Mouse (Mus musculus) cerebral cortex, adult 2 months (tissue): Measurements from ENCODE around the gene Camkv.

ENCODE experiments used
- WGBS: fragments of 180-500 bp; shearing (Covaris S2); methylation state at CpG from one replicate; pipeline ENCODE4 v1.1.7; 2018; 5-methylcytosine and 5-hydroxymethylcytosine counted together

The Camkv gene

GRCm38 (mm10) chr9:107987950-107988349, 52.5 kb downstream of the Camkv start:
- 58% methylated on average over 3 of the region's 3 CpGs for WGBS

DNA sequence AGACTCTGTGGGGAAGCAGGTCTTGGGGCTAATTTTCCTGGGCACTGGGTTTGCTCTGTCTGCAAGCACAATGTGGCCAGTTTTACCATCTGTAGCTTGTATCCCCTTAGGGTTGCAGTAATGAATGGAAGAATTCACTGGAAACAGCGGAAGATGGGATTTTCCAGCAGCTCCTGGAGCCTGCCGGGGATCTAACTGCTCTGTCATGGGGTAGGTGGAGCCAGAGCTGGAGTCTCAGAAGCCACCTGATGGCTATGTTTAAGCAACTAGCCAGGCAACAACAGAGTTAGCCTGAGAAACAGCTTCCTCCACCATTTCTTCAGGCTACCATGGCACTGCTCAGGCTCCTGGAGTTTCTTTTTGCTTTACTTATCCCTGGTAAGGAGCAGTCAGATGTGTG, 56.7 kb downstream of the Camkv start, which contains the start of gene Cdhr4:
Gene Cdhr4 (plus strand): TSS at position 301 of the 400 bp plus-strand sequence.
- WGBS, result 66% methylated on average over 2 of the region's 2 CpGs

GRCm38 (mm10) chr9:107993013-107993412, 57.5 kb downstream of the Camkv start:
- WGBS, result 95% methylated on average over 11 of the region's 11 CpGs

DNA sequence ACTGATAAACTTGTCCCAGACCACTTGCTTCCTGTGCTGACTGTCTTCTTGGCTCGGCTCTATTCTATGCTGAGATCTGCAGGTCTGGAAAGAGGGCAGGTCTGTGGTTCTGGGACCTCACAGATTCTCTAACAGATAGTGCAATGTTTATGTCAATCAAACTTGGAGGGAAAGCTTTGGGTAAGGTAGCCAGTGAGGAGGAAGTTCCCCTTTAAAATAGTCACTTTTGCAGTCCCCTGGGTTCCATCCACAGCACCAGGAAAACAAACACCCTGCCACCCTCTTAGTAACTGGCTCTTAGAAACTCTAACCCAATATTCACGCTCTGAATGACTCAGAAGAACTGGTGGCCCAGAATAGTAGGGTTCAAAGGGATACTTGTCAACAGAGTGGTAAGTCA, 59.0 kb downstream of the Camkv start:
- WGBS, result 71% methylated on average over 2 of the region's 2 CpGs

DNA sequence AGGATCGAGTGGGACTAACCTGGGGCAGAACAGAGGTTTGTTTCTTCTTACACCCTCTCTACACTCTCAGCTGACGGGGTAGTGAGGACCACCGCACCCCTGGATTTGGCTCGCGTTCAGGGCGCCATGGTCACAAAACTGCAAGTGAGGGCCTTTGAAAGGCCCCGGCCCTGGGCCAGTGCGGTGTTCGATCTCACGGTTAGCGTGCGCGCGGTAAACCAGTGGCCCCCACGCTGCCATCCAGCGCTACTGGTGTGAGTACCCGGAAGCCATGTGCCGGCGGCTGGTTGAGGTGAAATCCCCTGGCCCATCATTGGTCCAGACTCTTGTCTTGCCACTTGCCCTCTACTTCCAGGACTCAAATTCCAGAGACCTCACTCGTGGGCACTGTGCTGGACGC, 60.0 kb downstream of the Camkv start:
- 95% methylated on average over 21 of the region's 21 CpGs for WGBS

- WGBS, result 97% methylated on average over 5 of the region's 5 CpGs
Measured at GRCm38 (mm10) chr9:107996049-107996448, 60.6 kb downstream of the Camkv start, which contains the start of gene Gm20662. Gene Gm20662 (plus strand): TSS chr9:107996349.
